Mouse (Mus musculus) gonadal fat pad, adult 2 months (tissue): Measurements from ENCODE around the gene Fzd2. TPM values are rescaled to one million over a fixed set of nuclear protein-coding genes. Genes with fewer than 3 reads are reported as not detected.
"Not testable (repeated sequence)": the region's sequence is repeated elsewhere in the genome, so short reads cannot be mapped to it uniquely, and the experiment has no call there.

Source experiments
- DNase-seq: peaks from one replicate; pipeline ENCODE4 v3.0.0-alpha.2; 2012; ENCODE audit warnings: low read depth
- polyA plus RNA-seq: library from polyadenylated mRNA; depleted of rRNA; stranded (reverse); fragments of >200 nt; gene quantifications from 2 replicates; pipeline ENCODE4 v1.2.3, GENCODE M21; 2012; rRNA removed

The Fzd2 gene
- 17.3 and 18.7 TPM in 2 replicates for polyA plus RNA-seq

DNA sequence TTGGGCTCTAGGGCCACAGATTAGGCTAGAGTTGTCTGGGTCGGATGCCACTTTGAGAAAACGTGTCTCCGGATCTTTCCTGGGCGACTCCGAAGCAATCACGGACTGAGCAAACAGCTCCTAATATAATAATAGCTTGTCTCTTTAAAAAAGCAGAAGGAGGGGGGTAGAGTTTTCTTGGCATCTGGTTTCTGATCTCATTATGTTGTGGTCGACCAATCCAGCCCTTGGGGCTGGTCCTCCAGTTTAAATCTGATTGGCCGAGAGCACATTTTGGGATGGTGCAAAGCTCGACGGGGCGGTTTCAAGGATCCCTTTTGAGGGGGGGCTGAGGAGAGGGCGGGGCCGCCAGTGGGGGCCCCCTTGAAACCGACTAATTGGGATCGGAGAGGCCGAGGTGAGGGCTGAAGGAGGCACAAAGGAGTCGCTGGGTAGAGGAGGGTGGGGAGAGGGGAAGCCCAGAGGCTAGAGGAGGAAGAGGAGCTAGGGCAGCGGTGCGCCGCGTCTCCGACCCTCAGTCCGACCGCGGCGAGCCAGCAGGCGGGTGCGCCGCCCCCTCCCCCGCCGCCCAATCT is at the start of gene Fzd2:
TSS of gene Fzd2 (plus strand) at position 387 of the 575 bp plus-strand sequence.
- peak; percentile 87 for DNase-seq

- DNase-seq: no peak
Observed at GRCm38 (mm10) chr11:102555400-102556030, 48.7 kb upstream of the Fzd2 start.

GRCm38 (mm10) chr11:102556031-102556715 is 48.0 kb upstream of the Fzd2 start, which contains the start of gene Gpatch8:
Gene Gpatch8 (minus strand): TSS chr11:102556392.
- no peak for DNase-seq

DNA sequence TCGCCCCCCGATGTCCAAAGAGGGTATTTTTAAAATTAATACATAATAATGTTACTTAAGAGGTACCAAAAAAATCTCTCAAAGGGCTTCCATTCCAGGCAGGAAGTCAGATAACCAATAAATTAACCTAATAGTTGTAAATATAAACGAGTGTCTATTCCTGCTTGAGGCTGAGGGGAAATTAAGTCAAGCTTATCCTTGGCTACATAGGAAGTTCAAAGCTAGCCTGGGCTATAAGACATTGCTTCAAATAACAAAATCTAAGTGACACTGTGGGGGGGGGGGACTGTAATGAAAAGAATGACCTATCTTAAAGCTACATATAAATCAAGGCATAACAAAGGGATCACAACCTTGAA is 47.5 kb upstream of the Fzd2 start:
- no peak for DNase-seq

DNA sequence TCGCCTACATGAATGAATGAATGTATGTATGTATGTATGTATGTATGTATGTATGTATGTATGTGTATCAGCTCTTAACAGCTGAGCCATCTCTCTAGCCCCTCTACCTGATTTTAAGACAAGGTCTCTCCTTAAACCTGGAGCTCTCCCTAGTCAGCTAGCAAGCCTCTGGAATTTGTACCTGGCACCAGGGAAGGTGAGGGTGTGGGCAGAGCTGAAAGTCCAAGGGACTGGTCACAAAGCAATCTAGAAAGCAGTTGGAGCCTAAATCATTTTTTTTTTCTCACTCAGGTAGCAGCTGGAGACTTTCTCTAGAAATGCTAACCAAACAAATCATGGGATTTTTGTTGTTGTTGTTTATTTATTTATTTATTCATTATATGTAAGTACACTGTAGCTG is 46.8 kb upstream of the Fzd2 start:
- no peak for DNase-seq

- DNase-seq: no peak
Observed at GRCm38 (mm10) chr11:102558704-102559103, 45.5 kb upstream of the Fzd2 start.

DNA sequence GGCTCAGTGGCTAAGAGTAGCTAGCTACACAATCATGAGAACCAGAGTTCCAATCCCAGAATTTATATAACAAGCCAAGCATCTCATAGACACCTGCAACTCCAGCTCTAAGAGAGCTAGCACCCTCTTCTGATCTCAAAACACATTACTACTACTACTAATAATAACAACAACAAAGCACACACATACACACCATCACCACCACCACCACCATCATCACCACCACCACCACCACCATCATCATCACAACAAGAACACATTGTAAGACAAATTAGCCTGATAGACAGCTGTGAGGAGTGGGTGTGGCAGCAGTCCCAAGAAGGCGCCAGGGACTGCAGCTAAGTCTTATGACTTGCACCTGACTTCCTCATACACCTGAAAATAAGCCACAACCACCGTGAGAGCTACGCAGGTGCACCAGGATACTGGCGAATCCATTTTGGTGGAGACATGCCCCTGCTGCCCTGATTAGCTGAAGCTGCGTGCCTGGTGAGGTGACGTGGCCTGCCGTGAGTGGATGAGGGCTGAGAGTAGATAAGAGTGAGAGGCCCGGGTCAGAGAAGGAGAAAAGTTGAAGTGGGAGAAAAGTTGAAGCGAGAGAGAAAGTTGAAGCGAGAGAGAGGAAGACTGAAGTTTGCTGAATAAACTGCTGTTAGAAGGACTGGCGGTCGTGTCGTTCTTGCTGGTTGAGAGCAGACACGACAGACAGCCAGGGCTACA is 39.1 kb upstream of the Fzd2 start:
- DNase-seq: not testable (repeated sequence)

- no peak for DNase-seq
Observed at GRCm38 (mm10) chr11:102565741-102566140, 38.5 kb upstream of the Fzd2 start.

GRCm38 (mm10) chr11:102566290-102566689 is 37.9 kb upstream of the Fzd2 start:
- DNase-seq: no peak

DNA sequence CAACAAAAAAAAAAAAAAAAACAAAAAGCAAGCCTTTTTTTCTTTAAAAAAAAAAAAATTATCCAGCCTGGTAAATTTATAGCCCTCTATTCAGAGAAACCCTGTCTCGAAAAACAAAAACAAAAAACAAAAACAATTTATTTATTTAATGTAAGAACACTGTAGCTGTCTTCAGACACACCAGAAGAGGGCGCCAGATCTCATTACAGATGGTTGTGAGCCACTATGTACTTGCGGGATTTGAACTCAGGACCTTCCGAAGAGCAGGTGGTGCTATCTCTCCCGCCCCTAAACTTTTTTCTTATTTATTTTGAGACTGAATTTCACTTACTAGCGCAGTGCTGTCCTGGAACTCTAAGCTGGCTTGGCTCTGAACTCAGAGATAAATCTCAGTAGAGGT is 37.0 kb upstream of the Fzd2 start:
- DNase-seq: no peak

- DNase-seq: no peak
Observed at GRCm38 (mm10) chr11:102567723-102568122, 36.5 kb upstream of the Fzd2 start.

GRCm38 (mm10) chr11:102568191-102568590 is 36.0 kb upstream of the Fzd2 start:
- DNase-seq: no peak

GRCm38 (mm10) chr11:102568756-102569377 is 35.3 kb upstream of the Fzd2 start:
- DNase-seq: no peak

DNA sequence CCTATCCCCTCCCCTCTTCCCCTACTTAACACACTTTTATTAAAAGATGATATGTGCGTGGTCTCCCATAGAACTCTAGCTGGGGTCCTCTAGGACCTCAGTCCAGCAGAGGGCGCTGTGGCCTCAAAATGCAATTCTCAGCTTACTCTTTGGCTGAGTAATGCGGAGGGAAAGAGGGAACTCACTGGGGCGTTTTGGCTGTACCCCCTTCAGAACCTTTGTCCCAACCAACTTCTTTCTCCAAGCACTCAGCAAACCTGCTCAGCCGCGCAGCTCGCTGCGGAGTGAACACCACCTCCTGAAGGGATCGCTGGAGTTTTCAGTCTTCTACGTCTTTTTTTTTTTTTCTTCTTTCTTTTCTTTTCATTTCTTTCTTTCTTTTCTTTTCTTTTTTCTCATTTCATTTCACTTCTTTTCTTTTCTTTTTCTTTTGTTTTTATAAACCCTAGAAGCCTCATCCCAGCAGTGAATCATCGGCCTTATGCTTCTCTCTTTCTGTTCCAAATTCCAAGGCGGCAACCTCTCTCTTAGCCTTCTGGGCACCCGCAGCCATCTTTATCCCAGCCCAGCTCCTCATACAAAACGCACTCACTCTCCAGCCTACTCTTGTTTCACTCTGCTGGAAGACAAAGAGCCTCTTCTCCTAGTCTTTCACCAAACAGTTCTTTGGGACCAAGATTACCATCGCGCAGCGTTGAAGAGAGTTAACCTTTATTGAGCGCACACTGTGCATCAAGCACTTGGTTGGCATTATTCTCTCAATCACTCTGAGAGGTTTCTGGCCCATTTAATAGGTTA is 31.1 kb upstream of the Fzd2 start:
- DNase-seq: no peak

DNA sequence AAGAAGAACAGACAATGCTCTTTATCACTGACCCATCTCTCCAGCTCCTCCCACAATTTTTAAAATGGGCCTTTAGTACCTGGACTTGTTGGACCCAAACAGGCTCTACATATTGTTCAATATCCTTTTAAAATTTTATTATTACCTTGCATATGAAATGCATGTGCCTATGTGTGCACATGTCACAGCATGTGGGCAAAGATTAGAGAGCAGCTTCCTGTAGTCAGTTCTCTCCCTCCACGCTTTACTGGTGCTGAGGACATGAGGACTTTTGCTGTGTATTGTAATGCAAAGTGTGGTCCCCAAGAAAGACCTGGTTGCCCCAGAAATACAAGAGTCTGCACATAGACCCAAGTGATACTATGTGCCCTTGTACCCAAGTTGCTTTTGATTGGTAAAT is 29.2 kb upstream of the Fzd2 start:
- no peak for DNase-seq

- DNase-seq: no peak
Observed at GRCm38 (mm10) chr11:102576050-102576754, 28.0 kb upstream of the Fzd2 start.

GRCm38 (mm10) chr11:102578341-102579118 is 25.7 kb upstream of the Fzd2 start:
- no peak for DNase-seq

DNA sequence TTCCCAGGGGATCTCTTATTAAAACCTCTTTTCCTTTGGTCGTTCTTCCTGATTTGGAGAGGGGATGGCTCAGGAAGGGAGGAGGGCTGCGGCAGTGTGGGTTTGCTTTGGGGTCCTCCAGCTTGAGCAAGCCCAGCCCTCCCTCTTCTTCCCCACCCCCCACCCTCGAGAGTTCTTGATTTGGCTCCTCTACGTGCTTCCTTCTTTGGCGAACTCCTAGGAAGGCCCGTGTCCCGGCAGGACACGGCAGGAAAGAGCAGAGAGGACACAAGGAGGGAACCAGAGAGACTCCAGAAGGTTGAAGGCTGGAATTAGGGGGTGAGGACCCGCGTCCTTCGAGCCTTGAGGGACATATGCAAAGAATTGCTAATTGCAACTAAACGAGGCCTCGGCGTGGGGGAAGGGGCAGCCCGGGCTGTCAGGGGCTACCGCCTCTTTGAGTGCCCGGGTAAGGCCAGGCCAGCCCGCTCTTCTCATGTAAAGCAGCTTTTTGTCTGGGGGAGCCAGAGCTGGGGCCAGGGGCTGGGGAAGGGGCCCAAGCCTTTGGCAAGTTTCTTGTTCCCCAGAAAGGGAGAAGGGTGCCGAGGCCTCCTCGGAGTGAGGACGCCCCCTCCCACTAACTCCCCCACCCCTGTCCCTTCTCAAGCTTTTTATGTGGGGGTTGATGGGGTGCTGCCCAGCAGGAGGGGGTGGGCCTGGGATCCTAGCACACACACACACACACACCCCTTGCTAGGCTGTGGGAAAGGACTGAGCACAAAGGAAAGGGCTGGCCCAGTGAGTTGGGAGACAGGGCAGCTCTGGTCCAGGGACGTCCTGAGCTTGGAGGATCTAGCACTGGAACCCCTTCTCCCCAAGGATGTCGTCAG is 24.8 kb upstream of the Fzd2 start, which contains the start of gene Gm11627:
TSS of gene Gm11627 (minus strand) at position 297 of the 869 bp plus-strand sequence.
- DNase-seq: no peak

DNA sequence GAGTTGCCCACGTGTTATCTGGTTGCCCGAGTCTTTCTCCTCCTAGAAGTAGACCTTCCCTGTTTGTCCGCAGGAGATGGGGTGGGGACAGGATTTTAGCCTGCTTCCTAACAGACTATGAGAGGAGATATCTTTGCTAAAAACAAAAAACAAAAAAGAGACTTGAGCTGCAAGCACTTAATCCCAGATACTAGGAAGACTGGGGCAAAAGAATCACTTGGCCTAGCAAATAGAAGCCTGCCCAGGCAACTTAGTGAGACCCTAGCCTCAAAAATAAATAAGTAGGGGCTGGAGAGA is 24.2 kb upstream of the Fzd2 start:
- DNase-seq: no peak
